Mouse (Mus musculus) embryonic facial prominence, embryonic 15.5 days (tissue): Measurements from ENCODE around the gene Ccsap. TPM values are rescaled to one million over a fixed set of nuclear protein-coding genes. Genes with fewer than 3 reads are reported as not detected.

Source experiments
- ATAC-seq: fragments of 200-750 bp; cut with Nextera tagmentation; 2 replicates; pipeline ENCODE4 v1.8.0; 2017; ENCODE audit warnings: low read depth, moderate TSS enrichment; ENCODE audit not compliant: insufficient number of reproducible peaks, low FRiP score, low TSS enrichment
- H3K27ac ChIP-seq: fragments of 300-500 bp; sonication (generic); replicated peaks from 2 replicates; pipeline ENCODE4 v1.5.1; 2015; ENCODE audit warnings: mild to moderate bottlenecking, inconsistent platforms
- H3K27me3 ChIP-seq: fragments of 300-500 bp; sonication (generic); 2 replicates; pipeline ENCODE4 v1.6.1; 2015; ENCODE audit warnings: inconsistent platforms
- H3K36me3 ChIP-seq: fragments of 300-500 bp; sonication (generic); 2 replicates; pipeline ENCODE4 v1.6.1; 2015; ENCODE audit warnings: mild to moderate bottlenecking, inconsistent platforms
- H3K4me1 ChIP-seq: fragments of 300-500 bp; sonication (generic); 2 replicates; pipeline ENCODE4 v1.6.1; 2015; ENCODE audit warnings: inconsistent platforms
- H3K4me2 ChIP-seq: fragments of 300-500 bp; sonication (generic); replicated peaks from 2 replicates; pipeline ENCODE4 v1.6.1; 2015; ENCODE audit warnings: mild to moderate bottlenecking, inconsistent platforms
- H3K4me3 ChIP-seq: fragments of 300-500 bp; sonication (generic); replicated peaks from 2 replicates; pipeline ENCODE4 v1.5.1; 2015; ENCODE audit warnings: mild to moderate bottlenecking, inconsistent platforms
- H3K9ac ChIP-seq: fragments of 300-500 bp; sonication (generic); 2 replicates; pipeline ENCODE4 v1.6.1; 2015; ENCODE audit warnings: inconsistent platforms
- H3K9me3 ChIP-seq: fragments of 300-500 bp; sonication (generic); replicated peaks from 2 replicates; pipeline ENCODE4 v1.6.1; 2016; ENCODE audit warnings: inconsistent platforms
- WGBS: fragments of 180-500 bp; shearing (Covaris S2); methylation state at CpG from one replicate; pipeline ENCODE4 v1.1.7; 2015; 5-methylcytosine and 5-hydroxymethylcytosine counted together
- polyA plus RNA-seq: library from polyadenylated mRNA; unstranded; fragments of >200 nt; fragmentation: Nextera tagmentation; extraction: Ambion mirVana; gene quantifications from 2 replicates; pipeline ENCODE4 v1.2.1, GENCODE M21; 2015

Gene Ccsap
- polyA plus RNA-seq, 1 experiment from 2014 or later, result 6.5 TPM

DNA sequence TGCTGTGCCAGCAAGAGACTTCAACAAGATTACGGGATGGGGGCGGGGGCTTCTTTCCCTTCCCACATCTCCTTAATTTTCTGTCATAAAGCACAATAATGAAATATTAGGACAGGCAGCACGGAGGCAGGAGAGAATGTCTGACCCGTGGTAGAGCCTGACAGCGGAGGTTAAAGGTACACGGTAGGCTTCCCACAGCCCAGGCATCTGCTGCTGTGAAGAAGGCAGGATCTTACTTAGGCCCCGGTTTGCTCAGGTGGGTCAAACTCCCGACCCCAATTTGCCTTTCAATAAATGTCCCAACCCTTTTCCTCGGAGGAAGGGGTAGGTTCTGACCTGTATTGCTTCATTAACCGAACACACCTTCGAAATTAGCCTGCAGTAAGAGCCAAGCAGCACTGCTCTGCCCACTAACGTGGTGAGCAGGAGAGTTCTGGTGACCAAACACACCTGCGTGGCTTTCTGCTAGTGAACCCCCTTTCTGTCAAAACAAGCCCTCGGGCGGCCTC lies 54.7 kb downstream of the Ccsap start:
- 15% methylated on average over 15 of the region's 15 CpGs for WGBS
- H3K27ac ChIP-seq, result peak overlapping the region; percentile 85
- H3K36me3 ChIP-seq, result no peaks in the 10 kb centered on the region
- ATAC-seq, result no peak
- H3K4me1 ChIP-seq, result peaks cover 28% of the 10 kb centered on the region
- H3K4me3 ChIP-seq, result peak overlapping the region; percentile 91
- no peaks in the 10 kb centered on the region for H3K9me3 ChIP-seq
- no peaks in the 10 kb centered on the region for H3K27me3 ChIP-seq
- H3K4me2 ChIP-seq, result peak overlapping the region; percentile 79
- 0 out of 2 replicates have a peak overlapping the region, but pooled peaks have one; percentile 26 for H3K9ac ChIP-seq

GRCm38 (mm10) chr8:123804586-123804985 lies 55.4 kb downstream of the Ccsap start:
- H3K36me3 ChIP-seq, result no peaks in the 10 kb centered on the region
- 78% methylated on average over 7 of the region's 7 CpGs for WGBS
- H3K9me3 ChIP-seq, result no peaks in the 10 kb centered on the region
- H3K4me2 ChIP-seq, result no peak overlapping the region
- no peak for ATAC-seq
- no peak overlapping the region for H3K9ac ChIP-seq
- no peaks in the 10 kb centered on the region for H3K27me3 ChIP-seq
- no peak overlapping the region for H3K4me3 ChIP-seq
- peaks cover 28% of the 10 kb centered on the region for H3K4me1 ChIP-seq
- no peak overlapping the region for H3K27ac ChIP-seq

DNA sequence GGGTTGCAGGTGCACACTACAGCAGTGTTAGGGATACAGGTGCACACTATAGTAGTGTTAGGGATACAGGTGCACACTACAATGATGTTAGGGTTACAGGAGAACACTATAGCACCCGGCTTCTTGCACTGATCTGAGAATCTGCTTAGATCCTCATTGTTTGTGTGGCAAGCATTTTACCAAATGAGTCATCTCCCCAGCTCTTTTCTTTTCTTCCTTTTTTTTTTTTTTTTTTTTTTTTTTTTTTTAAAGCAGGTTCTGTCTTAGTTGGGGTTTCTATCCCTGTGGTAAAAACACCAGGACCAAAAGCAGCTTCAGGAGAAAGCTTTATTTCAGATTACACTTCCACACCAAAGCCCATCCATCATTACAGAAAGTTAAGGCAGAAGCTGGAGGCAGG lies 56.4 kb downstream of the Ccsap start:
- no peaks in the 10 kb centered on the region for H3K9me3 ChIP-seq

GRCm38 (mm10) chr8:123801538-123801937 lies 58.5 kb downstream of the Ccsap start:
- no peak overlapping the region for H3K9ac ChIP-seq
- no peak overlapping the region for H3K4me3 ChIP-seq
- peaks cover 21% of the 10 kb centered on the region for H3K4me1 ChIP-seq
- no peaks in the 10 kb centered on the region for H3K9me3 ChIP-seq
- WGBS, result 76% methylated on average over 2 of the region's 2 CpGs
- H3K4me2 ChIP-seq, result no peak overlapping the region
- ATAC-seq, result no peak
- no peaks in the 10 kb centered on the region for H3K27me3 ChIP-seq
- no peaks in the 10 kb centered on the region for H3K36me3 ChIP-seq
- H3K27ac ChIP-seq, result no peak overlapping the region

More for the DNA sequence above, 56.4 kb downstream of the Ccsap start:
- Histone ChIP-seq H3K27ac (no peak overlapping the region), H3K27me3 (no peaks in the 10 kb centered on the region), H3K4me2 (no peak overlapping the region), H3K4me3 (no peak overlapping the region), H3K36me3 (no peaks in the 10 kb centered on the region), H3K4me1 (peaks cover 37% of the 10 kb centered on the region), H3K9ac (no peak overlapping the region)
- WGBS, result 74% methylated on average over 1 of the region's 1 CpGs
- ATAC-seq, result no peak

- no peak for ATAC-seq
Measured at GRCm38 (mm10) chr8:123800867-123801266, 59.1 kb downstream of the Ccsap start.

DNA sequence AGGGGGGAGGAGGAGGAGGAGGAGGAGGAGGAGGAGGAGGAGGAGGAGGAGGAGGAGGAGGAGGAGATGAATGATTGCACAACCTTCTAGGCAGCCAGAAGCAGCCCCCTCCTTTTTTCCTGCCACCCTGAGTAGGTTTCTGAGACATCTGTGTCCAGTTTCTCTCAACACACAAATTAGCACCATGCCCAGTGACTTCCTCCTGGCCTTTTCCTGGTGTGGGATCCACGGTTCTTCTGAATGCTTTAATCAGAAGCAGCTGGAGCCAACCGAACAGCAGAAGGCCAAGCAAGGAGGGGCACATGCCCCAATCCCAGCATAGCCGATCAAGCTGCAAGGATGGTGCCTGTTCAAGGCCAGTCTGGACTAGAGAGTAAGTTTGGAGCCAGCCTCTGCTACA lies 60.1 kb downstream of the Ccsap start:
- ATAC-seq, result peak; percentile 51; the same call in 1 of the 2 replicates
- no peaks in the 10 kb centered on the region for H3K27me3 ChIP-seq
- peak overlapping the region; percentile 58; the same call in 1 of the 2 replicates for H3K27ac ChIP-seq
- H3K4me2 ChIP-seq, result no peak overlapping the region
- no peaks in the 10 kb centered on the region for H3K9me3 ChIP-seq
- H3K9ac ChIP-seq, result no peak overlapping the region
- no peak overlapping the region for H3K4me3 ChIP-seq
- peaks cover 10% of the 10 kb centered on the region for H3K4me1 ChIP-seq
- 26% methylated on average over 3 of the region's 3 CpGs for WGBS
- H3K36me3 ChIP-seq, result no peaks in the 10 kb centered on the region

More at GRCm38 (mm10) chr8:123800867-123801266, 59.1 kb downstream of the Ccsap start:
- 89% methylated on average over 7 of the region's 7 CpGs for WGBS
- no peaks in the 10 kb centered on the region for H3K9me3 ChIP-seq
- no peak overlapping the region for H3K9ac ChIP-seq
- peaks cover 18% of the 10 kb centered on the region for H3K4me1 ChIP-seq
- H3K36me3 ChIP-seq, result no peaks in the 10 kb centered on the region
- H3K4me2 ChIP-seq, result no peak overlapping the region
- H3K27ac ChIP-seq, result no peak overlapping the region
- no peak overlapping the region for H3K4me3 ChIP-seq
- H3K27me3 ChIP-seq, result no peaks in the 10 kb centered on the region

GRCm38 (mm10) chr8:123799434-123799833 lies 60.6 kb downstream of the Ccsap start:
- Histone ChIP-seq H3K36me3 (no peaks in the 10 kb centered on the region), H3K4me3 (no peak overlapping the region), H3K4me1 (peaks cover 10% of the 10 kb centered on the region), H3K4me2 (no peak overlapping the region), H3K27ac (peak overlapping the region; percentile 36; the same call in 1 of the 2 replicates), H3K9ac (no peak overlapping the region), H3K27me3 (no peaks in the 10 kb centered on the region), H3K9me3 (no peaks in the 10 kb centered on the region)
- WGBS, result 47% methylated on average over 6 of the region's 6 CpGs
- no peak for ATAC-seq

- Histone ChIP-seq H3K27ac (no peak overlapping the region), H3K9me3 (no peaks in the 10 kb centered on the region), H3K4me1 (peaks cover 14% of the 10 kb centered on the region), H3K4me3 (no peak overlapping the region), H3K4me2 (no peak overlapping the region), H3K36me3 (no peaks in the 10 kb centered on the region), H3K27me3 (no peaks in the 10 kb centered on the region), H3K9ac (no peak overlapping the region)
- ATAC-seq, result no peak
- 90% methylated on average over 15 of the region's 15 CpGs for WGBS
Measured at GRCm38 (mm10) chr8:123797928-123798327, 62.1 kb downstream of the Ccsap start.

DNA sequence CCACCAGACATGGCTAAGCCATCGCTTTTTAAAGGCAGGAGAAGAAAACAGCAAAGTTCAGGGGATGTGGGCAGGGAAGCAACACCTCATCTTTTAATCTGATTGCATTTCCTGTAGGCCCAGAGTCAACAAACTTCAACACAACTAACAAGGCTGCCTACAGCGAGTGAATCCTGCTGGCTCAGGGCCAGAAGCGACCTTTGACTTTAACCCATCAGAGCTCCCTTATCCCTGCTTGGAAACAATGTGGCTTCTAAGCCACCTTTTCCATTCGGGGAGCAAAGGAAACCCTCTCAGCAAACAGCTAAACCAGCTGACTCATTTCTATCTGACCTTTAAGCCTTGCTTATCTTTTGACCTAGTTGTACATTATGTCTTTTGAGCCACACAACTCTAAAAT lies 63.3 kb downstream of the Ccsap start:
- 35% methylated on average over 4 of the region's 4 CpGs for WGBS
- Histone ChIP-seq H3K27me3 (no peaks in the 10 kb centered on the region), H3K9ac (no peak overlapping the region), H3K4me3 (no peak overlapping the region), H3K36me3 (no peaks in the 10 kb centered on the region), H3K4me1 (peaks cover 14% of the 10 kb centered on the region), H3K4me2 (no peak overlapping the region), H3K9me3 (no peaks in the 10 kb centered on the region), H3K27ac (no peak overlapping the region)
- ATAC-seq, result no peak

DNA sequence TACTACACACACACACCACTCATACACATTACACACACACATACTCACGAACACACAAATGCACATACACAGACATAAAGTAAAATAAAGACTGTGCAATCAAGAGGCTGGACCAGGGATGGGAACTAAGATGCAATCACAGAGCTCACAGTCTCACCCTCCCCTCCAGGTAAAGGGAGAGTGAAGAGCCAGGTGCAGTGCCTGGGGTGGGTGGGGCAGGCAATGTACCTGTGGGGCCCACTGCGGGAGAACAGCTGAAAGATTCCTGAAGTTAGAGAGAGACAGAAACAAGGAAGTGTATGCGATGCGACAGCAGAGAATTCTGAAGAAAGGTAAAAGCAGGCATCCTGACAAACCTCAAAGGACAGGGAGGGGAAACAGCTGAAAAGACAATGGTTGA lies 65.2 kb downstream of the Ccsap start:
- H3K4me2 ChIP-seq, result no peak overlapping the region
- no peaks in the 10 kb centered on the region for H3K9me3 ChIP-seq
- no peak overlapping the region for H3K4me3 ChIP-seq
- WGBS, result 66% methylated on average over 4 of the region's 4 CpGs
- no peak for ATAC-seq
- no peak overlapping the region for H3K9ac ChIP-seq
- H3K4me1 ChIP-seq, result peaks cover 14% of the 10 kb centered on the region
- H3K36me3 ChIP-seq, result no peaks in the 10 kb centered on the region
- H3K27ac ChIP-seq, result no peak overlapping the region
- no peaks in the 10 kb centered on the region for H3K27me3 ChIP-seq

- no peak overlapping the region for H3K9ac ChIP-seq
- ATAC-seq, result no peak
- H3K4me2 ChIP-seq, result no peak overlapping the region
- H3K4me3 ChIP-seq, result no peak overlapping the region
- no peaks in the 10 kb centered on the region for H3K27me3 ChIP-seq
- peaks cover 8% of the 10 kb centered on the region for H3K4me1 ChIP-seq
- no peak overlapping the region for H3K27ac ChIP-seq
- H3K36me3 ChIP-seq, result no peaks in the 10 kb centered on the region
- H3K9me3 ChIP-seq, result no peaks in the 10 kb centered on the region
- 60% methylated on average over 10 of the region's 10 CpGs for WGBS
Measured at GRCm38 (mm10) chr8:123793900-123794299, 66.1 kb downstream of the Ccsap start.

DNA sequence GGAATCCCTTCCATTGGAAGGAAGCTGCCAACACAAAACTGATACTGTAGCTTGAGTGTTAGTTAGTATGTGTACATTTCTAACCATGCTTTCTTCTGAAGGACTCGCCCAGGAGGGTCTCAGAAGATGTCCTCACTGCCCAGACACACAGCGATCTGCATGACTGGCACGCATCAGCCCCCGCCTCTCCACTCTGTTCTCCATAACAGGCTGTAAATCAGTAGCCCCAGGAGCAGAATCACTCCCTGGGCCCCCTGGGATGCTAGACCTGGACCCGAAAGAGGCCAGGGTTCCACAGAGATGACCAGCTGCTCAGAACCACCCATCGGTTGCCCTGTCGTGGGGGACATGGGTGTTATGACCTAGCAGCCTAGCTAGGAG lies 68.2 kb downstream of the Ccsap start:
- ATAC-seq, result no peak
- H3K4me2 ChIP-seq, result no peak overlapping the region
- no peaks in the 10 kb centered on the region for H3K27me3 ChIP-seq
- no peaks in the 10 kb centered on the region for H3K9me3 ChIP-seq
- H3K9ac ChIP-seq, result no peak overlapping the region
- WGBS, result 84% methylated on average over 7 of the region's 7 CpGs
- no peaks in the 10 kb centered on the region for H3K36me3 ChIP-seq
- H3K4me3 ChIP-seq, result no peak overlapping the region
- H3K27ac ChIP-seq, result no peak overlapping the region
- H3K4me1 ChIP-seq, result peaks cover 10% of the 10 kb centered on the region
